Mouse (Mus musculus): Measurements from ENCODE around the gene Klhdc3.
A peak's percentile ranks its signal among the peaks of the same experiment; 100 is the strongest.

The Klhdc3 gene

GRCm38 (mm10) chr17:46661351-46661750 lies 19.4 kb downstream of the Klhdc3 start:
- no peak for DNase-seq (ENCODE audit: low spot score in 2 of 2)

GRCm38 (mm10) chr17:46656054-46656453 lies 24.7 kb downstream of the Klhdc3 start:
- no peak for DNase-seq (ENCODE audit: low spot score in 2 of 2)

- DNase-seq (ENCODE audit: low spot score in 2 of 2), result peak in 1 of 2 experiments; percentile 60
Observed at GRCm38 (mm10) chr17:46651755-46652547, 28.8 kb downstream of the Klhdc3 start.

- peak in 1 of 2 experiments; percentile 59 for DNase-seq (ENCODE audit: low spot score in 2 of 2)
Observed at GRCm38 (mm10) chr17:46651292-46651691, 29.4 kb downstream of the Klhdc3 start.

- peak; percentile 83 to 91 for DNase-seq (ENCODE audit: low spot score in 2 of 2)
Observed at GRCm38 (mm10) chr17:46650232-46651031, 30.3 kb downstream of the Klhdc3 start, which contains the start of gene Cul7. Gene Cul7 (plus strand): TSS chr17:46650337.

GRCm38 (mm10) chr17:46649811-46650210 lies 30.9 kb downstream of the Klhdc3 start:
- DNase-seq (ENCODE audit: low spot score in 2 of 2), result peak in 1 of 2 experiments; percentile 62

- no peak for DNase-seq (ENCODE audit: low spot score in 2 of 2)
Observed at GRCm38 (mm10) chr17:46648436-46648835, 32.3 kb downstream of the Klhdc3 start.

- no peak for DNase-seq (ENCODE audit: low spot score in 2 of 2)
Observed at GRCm38 (mm10) chr17:46647279-46647678, 33.4 kb downstream of the Klhdc3 start.

GRCm38 (mm10) chr17:46646322-46646662 lies 34.4 kb downstream of the Klhdc3 start:
- no peak for DNase-seq (ENCODE audit: low spot score in 2 of 2)

- peak; percentile 98 to 99 for DNase-seq (ENCODE audit: low spot score in 2 of 2)
Observed at GRCm38 (mm10) chr17:46645561-46646321, 35.0 kb downstream of the Klhdc3 start, which contains the start of the genes Klc4 and Mrpl2. Gene Klc4 (minus strand): TSS chr17:46646022. Gene Mrpl2 (plus strand): TSS chr17:46646229.

- no peak for DNase-seq (ENCODE audit: low spot score in 2 of 2)
Observed at GRCm38 (mm10) chr17:46644916-46645475, 35.7 kb downstream of the Klhdc3 start.

- DNase-seq (ENCODE audit: low spot score in 2 of 2), result no peak
Observed at GRCm38 (mm10) chr17:46644152-46644805, 36.4 kb downstream of the Klhdc3 start.

GRCm38 (mm10) chr17:46642060-46642459 lies 38.7 kb downstream of the Klhdc3 start:
- DNase-seq (ENCODE audit: low spot score in 2 of 2), result no peak

GRCm38 (mm10) chr17:46639929-46640328 lies 40.8 kb downstream of the Klhdc3 start:
- DNase-seq (ENCODE audit: low spot score in 2 of 2), result no peak

GRCm38 (mm10) chr17:46636831-46637523 lies 43.7 kb downstream of the Klhdc3 start:
- peak in 1 of 2 experiments; percentile 36 for DNase-seq (ENCODE audit: low spot score in 2 of 2)

- peak in 1 of 2 experiments; percentile 34 for DNase-seq (ENCODE audit: low spot score in 2 of 2)
Observed at GRCm38 (mm10) chr17:46629685-46630441, 50.9 kb downstream of the Klhdc3 start.

GRCm38 (mm10) chr17:46628791-46629684 lies 51.7 kb downstream of the Klhdc3 start, which contains the start of gene Ptk7:
Gene Ptk7 (minus strand): TSS chr17:46629504.
- peak; percentile 45 to 69 for DNase-seq (ENCODE audit: low spot score in 2 of 2)

- no peak for DNase-seq (ENCODE audit: low spot score in 2 of 2)
Observed at GRCm38 (mm10) chr17:46628471-46628790, 52.3 kb downstream of the Klhdc3 start.

- DNase-seq (ENCODE audit: low spot score in 2 of 2), result no peak
Observed at GRCm38 (mm10) chr17:46627409-46627808, 53.3 kb downstream of the Klhdc3 start.
